Mouse (Mus musculus): Measurements from ENCODE around the gene Galnt12.
"Not testable (repeated sequence)": the region's sequence is repeated elsewhere in the genome, so short reads cannot be mapped to it uniquely, and the experiment has no call there.

DNA sequence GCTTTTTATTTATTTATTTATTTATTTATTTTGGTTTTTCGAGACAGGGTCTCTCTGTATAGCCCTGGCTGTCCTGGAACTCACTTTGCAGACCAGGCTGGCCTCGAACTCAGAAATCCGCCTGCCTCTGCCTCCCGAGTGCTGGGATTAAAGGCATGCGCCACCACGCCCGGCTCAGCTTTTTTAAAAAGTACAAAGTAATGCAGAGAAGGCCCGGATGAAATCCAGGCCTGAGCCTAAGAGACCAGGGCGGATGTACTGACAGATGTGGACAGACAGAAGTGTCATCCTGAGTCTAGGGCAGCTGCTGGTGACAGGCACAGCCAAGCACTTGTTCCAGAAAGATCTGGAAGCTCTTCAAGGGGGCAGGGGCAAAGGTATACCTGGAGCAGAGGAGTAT lies 36.5 kb upstream of the Galnt12 start:
- not testable (repeated sequence) for TF ChIP-seq POLR2A (IDR thresholded peaks at IDR 0.05; ENCODE audit: borderline replicate concordance, insufficient read depth, low read length); CTCF (IDR thresholded peaks at IDR 0.05; ENCODE audit: borderline replicate concordance, insufficient read depth, low read depth, low read length)
